Mouse (Mus musculus) T-cell, adult 2 months (primary cell): ENCODE results near the gene Mgat5b.
"Not testable (repeated sequence)": the region's sequence is repeated elsewhere in the genome, so short reads cannot be mapped to it uniquely, and the experiment has no call there.

ENCODE experiments used
- DNase-seq: peaks from one replicate; pipeline ENCODE4 v3.0.0; 2022; ENCODE audit warnings: low spot score

Mgat5b gene

DNA sequence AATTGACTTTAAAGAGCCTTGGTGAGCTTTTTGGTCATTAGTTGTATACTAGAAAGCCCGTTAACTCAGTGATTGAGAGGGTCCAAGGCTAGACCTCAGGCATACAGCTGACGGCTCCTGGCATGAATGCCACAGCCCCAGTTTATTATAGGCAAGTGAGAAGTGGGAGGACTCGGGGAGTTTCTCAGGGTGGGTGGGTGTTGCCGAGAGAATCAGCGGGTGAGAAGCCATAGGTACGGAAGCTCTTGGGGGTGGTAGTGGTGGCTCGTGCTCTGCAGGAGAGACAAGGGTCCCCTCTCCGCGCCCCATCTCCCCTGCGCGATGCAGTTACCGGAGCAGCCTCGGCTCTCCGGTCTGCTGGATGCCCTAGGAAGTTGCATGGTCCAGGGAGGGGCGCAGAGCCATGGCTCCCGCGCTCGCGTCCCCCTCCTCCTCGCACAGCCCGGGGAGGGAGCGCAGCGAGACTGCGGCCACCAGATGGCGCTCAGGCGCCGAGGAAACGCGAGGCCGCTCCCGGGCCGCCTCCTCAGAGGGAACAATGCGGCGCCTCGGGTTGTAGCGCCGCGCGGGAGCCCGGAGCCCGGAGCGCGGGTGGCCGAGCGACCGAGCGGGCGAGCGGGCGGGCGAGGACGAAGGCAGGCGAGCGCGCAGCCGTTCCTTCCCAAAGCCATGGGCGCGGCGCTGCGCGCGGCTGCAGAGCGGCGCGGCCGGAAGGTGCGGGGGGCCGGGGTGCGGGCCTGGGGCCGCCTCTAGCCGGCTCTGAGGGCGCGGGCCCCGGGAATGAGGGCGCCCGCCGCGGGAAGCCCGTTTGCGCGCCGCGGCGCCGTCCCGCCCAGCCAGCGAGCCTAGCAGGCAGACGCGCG, at the start of gene Mgat5b:
Gene Mgat5b, plus strand, starts transcription at position 541 of the 863 bp plus-strand sequence.
- peak; percentile 68 for DNase-seq

DNA sequence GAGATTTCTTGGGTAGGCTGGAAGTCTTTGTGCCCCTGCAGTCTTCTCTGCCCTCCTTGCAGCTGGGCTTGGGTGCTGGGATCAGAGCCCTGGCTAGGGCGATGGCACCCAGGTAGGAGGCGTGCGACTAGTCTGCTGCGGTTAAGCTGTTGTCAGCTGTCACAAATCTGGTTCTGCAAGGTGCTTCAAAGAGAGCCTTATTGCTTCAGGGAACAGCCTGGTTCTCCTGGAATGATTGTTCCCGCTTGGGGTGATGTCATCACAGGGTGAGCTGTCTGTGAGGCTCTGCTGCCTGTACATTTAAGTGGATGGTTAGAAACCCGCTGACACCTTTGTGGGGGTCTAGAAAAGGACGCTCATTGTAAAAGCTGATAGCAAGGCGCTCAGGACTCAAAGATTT, 49.4 kb upstream of the Mgat5b start:
- no peak for DNase-seq

DNA sequence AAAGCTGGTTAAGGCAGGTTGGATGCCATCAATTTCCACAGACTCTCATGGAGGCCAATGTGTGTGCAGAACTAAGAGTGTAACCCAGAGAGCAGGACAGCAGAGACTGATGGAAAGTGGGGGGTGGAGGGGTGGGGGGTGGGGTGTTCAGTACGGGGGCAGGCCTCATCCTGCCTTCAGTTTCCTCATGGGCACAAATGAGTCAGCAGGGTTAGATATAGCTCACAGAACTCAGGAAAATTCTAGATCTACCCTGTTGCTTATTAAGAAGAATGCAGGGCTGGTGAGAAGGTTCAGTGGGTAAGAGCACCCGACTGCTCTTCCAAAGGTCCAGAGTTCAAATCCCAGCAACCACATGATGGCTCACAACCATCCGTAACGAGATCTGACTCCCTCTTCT, 49.0 kb upstream of the Mgat5b start:
- no peak for DNase-seq

DNA sequence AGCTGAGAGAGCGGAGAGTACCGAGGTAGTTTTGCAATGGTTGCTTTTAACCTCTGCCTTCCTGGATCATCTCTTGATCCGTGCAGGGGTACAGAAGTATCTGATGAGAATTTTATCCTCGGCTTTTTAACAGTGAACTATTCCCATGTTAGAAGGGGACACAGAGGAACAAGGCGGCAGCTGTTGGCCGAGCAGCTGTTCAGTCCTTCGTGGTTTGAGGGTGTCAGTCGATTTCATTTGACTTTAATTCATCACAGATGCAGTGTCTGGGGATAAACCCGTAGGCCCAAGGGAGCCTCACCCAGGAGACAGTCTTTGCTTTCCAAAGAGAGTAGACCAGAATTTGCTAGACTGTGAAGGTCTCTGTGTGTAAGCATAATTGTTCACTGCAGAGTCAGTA, 47.1 kb upstream of the Mgat5b start:
- DNase-seq, result no peak

DNA sequence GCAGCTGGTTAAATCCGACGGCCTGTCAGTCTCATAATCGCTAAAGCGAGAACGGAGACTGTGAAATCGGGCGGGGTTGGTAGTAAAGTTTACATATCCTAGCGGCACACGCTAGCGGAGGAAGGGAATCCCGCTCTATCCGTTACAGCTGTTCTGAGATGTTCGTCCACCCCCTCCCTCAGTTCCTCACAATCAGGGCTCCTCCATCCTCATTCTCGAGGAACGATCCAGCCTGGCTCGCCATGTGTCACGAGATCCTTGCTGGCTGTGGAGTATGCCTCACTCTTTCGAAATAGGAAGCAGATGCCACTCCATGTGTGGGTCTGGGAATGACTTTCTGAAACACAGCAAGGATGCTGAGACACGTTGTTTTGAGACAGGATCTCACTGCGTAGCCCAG, 44.7 kb upstream of the Mgat5b start:
- no peak for DNase-seq

DNA sequence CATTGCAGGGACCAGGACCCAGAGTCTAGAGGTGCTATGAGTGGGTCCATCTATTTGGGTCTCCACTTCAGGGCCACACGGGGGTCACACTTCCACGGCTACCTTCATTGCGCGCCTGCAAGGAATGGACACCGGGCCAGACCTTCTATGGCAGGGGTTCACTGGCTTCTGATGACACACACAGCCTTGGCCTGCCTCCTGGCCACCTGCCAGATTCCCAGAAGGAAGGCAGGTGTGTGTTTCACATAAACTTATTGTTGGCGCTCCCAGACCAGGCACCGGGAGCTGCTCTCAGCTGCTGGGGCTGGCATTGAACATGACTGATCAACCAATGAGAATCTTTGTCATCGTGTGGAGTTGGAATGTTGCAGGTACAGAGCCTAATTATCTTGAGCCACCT, 40.2 kb upstream of the Mgat5b start:
- no peak for DNase-seq

DNA sequence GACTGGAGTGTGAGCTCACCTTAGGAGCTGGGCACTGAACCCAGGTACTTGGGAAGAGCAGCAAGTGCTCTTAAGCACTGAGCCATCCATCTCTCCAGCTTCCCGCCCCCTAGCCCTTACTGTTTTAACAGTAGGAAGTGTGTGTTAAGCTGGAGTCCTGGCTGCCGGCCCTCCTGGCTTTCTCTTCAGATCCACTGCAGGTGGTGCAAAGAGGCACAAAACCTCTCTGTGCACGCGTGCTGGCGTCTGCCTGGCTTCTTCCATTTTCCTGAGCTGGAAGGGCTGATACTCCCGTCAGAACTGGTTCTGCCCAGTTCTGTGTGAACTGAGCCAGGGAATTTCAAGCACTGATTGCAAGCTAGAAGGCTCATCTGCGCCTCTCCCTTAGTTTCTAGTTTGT, 37.8 kb upstream of the Mgat5b start:
- no peak for DNase-seq

DNA sequence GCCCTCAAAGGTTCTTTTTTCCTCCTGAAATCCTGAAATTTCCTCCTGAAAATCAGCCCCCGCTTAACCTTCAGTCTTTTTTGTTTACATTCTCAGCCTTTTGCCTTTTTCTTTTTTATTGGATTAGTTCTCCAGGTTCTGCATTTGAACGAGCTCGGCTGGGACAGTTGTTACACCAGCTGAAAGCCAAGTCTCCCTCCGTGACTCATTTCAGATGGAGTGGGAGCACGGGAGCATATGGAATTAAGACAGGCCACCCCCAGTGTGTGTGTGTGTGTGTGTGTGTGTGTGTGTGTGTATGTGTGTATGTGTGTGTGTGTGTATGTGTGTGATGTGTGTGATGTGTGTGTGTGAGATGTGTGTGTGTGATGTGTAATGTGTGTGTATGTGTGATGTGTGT, 37.2 kb upstream of the Mgat5b start:
- DNase-seq, result no peak

DNA sequence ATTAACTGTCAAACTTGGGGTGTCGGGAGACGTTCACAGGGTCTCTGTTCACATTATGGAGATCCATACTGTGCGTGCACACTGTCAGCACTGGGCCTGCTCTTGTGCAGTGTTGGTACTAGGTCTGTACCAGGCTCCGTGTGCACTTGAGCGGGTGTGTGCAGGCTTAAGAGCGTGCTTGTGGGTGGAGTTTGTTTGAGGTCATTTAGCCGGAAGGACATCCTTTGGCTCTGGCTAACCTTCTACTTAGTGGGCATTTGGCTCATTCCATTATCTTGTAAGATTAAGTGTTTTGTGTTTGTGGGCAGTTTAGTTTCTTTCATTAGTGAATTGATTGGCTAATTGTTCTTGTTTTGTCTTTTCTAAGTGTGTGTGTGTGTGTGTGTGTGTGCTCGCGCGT, 36.2 kb upstream of the Mgat5b start:
- DNase-seq, result no peak

DNA sequence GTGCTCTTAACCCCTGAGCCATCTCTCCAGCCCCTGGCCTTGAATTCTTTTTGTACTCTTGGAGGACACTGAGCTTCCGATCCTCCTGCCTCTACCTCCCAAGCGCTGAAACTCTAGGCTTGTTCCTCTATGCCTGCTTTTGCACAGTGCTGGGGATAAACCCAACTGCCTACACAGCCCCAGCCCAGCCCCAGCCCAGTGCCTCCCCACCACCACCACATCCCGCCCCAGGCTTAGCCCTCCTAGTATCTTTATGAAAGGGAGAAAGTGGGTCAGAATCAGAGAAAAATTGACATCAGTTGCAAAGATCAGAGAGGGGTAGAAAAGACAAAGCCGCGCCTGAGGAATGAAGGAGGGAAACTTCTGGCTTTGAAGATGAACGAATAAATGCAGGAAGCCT, 34.6 kb upstream of the Mgat5b start:
- DNase-seq, result no peak

DNA sequence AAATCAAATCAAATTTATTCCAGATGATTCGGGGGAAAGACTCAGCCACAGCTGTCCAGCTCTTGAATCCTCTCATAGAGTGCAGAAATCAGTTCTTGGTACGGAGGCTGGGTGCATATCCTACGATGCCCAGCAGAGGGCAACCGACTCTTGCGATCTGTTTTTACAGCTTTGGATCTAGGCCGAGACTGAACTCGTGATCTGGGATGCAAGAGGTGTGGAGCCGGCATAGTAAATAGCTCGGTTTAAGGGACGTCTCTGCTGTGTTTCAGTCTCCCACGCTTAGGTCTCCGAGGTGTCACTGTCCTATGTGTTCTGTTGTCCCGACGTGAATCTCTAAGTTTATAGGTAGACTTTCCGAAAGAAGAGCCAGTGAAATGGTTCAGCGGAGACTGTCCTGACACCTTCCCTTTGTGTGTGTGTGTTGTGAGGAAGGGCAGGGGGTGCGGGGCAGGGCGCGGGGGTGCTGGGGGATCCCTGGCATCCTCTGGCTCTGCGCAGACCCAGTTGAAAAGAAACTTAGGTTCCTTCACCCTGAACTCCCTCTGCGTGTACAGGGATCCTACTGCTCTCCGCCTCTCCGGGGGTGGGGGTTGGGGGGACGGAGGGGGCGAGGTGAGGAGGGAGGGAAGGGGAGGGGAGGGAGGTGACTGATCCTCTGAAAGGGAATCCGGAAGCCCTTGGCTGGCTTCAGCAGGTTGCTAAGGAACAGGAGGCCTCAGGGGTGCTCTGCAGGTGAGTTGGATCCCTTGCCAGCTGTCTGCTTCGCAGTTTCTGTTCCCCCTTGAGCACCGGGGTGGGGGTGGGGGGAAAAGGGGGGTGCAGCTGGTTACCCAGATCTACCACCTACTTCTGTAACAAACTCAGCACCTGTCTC, 33.1 kb upstream of the Mgat5b start:
- peak; percentile 69 for DNase-seq

DNA sequence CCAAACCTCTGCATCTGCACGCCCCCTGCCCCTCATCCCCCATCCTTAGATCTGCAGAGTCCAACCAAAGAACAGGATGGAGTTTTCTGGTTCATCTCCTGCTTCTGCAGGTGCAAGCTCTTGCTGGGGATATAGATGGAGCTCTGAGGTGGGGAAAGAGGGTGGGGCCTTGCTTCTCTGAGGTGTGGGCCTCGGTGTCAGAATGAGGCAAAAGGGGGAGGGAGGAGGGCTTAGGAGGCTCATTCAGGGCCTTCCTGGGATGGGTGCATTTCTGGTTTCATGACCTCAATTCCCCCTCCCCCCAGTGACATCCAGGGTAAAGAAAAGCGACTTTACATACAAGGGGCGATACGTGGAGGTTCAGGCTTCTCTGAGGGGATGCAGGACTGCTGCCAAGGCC, 31.5 kb upstream of the Mgat5b start:
- DNase-seq, result no peak

DNA sequence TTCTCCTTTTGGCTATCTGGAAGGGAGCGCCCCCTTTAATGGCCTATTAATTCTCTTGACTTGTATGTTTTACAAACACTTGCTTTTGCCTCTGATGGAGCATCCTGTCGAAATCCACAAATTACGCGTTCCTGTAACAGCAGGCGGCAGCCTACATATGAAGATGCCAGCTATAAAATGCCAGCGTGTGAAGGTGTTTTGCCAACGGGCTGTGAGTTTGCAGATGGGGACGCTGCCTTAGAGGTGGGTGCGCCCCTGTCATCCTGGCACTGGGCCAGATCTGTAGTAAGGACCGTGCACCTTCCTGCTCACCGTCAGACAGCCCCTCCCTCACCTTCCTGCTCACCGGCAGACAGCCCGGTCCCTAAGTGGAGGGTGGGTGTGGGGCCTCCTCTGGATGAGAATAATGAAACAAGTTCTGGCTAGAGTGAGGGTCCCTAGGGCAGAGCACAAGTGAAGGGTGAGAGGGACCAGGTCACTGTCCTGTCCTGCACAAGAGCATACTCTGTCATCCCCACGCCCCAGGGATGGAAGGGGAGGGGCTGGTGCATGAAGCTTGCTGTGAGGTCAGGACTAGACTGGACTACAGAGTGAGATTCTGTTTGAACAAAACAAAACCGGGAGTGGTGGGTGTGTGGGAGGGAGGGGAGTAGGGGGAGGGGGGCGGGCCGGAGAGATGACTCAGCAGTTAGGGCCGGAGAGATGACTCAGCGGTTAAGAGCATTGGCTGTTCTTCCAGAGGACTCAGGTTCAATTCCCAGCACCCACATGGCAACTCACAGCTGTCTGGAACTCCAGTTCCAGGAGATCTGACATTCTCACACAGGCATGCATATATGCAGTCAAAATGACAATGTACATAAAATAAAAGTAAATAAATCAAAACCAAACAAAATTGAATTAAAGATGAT, 24.9 kb upstream of the Mgat5b start:
- DNase-seq, result no peak

DNA sequence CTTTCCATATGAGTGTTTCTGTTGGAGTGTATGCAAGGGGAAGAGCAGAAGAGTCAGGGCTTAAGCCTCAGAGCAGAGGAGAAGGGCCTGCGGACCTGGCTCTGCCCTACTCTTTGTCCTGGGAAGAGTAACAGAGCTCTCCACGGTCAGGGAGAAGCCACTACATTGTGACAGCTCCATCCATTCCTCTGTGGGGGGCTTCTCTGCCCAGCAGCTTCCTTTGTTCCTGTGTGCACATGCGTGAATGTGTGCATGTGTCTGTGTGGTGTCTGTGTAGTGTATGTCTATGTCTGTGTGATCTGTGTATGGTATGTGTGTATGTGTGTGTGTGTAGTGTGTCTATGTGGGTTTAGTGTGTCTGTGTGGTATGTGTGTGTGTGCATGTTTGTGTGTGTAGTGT, 23.3 kb upstream of the Mgat5b start:
- no peak for DNase-seq

DNA sequence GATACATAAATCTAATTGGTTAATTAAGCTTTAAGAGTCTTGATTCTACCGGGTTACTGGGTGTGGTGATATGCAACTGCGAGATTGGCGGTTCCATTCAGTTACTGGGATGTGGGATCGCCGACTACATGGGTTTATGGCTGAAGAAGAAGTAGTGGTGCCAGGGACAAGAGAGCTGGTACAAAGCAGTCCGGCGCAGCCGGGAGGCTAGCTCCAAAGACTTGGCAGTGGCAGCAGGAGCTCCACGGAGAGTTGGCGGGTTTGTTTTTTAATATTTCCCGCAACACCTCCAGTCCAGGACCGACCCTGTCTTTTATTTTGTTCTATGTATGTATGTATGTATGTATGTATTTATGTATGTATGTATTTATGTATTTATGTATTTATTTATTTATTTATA, 19.4 kb upstream of the Mgat5b start:
- DNase-seq, result no peak

DNA sequence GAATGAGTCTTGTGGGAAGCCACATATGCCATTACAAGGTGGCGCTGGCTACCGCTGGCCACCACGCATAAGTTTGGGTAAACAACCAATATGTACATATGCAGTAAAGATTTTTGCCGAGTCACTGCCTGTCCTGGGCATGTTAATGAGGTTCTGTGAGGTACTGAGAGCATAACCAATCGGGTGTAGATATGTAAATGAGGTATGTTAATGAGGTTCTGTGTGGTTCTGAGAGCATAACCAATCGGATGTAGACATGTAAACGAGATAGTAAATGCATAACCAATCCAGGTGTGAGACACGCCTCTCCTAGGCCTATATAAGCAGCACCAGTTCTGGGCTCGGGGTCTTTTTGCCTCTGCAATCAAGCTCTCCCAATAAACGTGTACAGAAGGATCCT, 16.1 kb upstream of the Mgat5b start:
- DNase-seq, result not testable (repeated sequence)

DNA sequence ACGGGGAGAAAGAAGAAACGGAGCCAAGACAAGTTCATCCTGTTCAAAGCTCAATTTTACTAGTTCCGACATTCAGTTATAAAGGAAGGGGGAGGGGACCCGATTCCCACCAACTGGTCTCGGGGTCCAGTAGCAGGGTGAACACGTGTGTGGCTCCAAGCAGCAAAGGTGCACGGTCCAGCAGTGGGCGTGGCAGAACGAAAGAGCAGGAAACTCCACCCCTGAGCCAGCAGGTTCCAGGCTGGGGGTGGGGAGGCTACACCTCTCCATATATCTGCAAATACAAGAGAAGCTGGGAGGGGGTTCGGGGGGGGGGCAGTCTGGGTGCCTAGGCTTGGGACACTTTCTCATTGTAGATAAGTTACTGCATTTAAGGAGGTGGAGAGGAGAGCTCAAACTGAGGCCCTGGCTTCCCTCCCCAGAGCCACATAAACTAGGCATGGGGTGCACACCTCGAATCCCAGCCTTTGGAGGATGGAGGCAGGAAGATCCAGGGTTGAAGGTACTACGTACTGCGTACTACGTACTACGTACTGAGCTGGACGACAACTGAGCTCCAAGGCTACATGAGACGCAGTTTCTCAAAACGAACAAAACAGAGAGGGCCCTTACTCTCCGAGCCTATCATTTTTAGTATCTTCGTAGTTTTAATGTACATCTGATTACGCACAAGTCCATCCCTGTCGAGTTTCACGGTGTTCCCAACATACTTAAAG, 12.8 kb upstream of the Mgat5b start:
- no peak for DNase-seq

DNA sequence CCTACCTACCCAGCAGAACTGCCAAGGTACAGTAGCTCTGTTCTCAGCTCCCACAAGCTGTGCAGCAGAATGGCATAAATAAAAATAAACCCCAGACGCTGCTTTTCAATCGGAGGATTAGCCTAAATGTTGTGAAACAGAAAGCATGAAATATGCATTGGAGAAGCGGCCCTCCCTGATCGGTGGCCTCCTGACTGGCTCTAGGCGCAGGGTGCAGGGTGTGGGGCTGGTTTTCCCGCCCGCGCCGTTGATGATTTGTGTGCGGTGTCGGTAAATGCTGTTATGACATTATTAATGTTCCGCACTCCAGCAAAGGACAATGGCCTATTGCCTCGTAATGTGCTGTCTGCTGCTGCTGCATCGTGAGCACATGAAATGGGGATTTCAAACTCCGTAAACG, 5.1 kb upstream of the Mgat5b start:
- no peak for DNase-seq

DNA sequence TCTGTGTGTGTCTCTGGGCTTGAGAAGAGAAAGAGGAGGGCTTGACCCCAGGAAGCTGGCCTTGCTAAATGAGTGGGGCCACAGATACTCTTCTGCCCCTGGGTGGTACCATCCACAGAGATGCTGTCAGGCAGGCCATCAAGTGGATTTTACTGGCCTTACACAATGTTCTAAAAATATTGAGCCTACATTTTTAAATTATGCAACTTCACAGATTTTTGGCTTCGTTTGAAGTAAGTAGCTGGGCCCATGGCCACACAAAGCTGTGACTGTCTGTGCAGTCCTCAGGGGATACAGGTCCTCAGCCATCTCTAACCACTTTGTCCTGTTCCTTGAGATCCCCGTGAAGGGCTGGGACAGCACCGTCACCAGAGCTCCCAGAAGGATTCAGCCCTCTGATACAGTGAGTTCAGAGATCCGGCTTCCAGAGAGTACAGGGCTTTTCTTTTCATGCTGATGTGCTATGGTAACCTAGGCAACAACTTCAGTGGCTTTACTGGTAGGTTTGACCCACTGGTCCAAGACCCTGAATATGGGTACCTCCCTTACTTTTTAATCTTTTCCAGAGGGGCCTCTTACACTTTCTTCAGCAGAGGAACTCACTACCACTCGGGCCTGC, 4.3 kb upstream of the Mgat5b start:
- no peak for DNase-seq

DNA sequence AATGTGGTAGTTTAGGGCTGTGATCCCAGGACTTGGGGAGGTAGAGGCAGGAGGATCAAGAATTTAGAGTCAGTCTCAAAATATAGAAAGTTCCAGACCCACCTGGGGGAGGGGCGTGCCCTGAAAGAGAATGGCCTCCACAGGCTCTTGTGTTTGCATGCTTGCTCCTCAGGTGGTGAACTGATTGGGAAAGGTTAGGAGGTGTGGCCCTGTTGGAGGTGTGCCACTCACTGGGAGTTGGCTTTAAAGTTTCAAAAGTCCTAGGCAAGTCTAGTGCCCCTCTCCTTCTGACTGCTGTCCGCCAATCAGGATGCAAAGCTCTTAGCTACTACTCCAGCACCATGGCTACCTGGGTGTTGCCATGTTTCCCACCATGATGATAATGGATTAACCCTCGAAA, 3.4 kb upstream of the Mgat5b start:
- no peak for DNase-seq

DNA sequence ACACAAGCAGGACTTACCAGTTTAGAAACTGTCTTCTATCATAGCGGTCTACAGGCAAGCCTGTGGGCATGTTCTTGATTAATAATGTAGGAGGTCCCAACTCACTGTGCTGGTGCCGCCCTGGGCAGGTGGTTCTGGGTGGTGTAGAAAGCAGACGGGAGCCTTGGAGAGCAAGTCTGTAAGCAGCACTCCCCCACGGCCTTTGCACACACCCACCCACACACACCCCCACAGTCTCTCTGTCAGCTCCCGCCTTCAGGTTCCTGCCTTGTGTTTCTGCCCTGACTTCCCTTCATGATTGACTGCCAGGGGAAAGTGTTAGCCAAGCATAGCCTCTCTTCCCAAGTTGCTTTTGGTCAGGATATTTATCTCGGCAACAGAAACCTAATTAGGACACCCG, 1.3 kb upstream of the Mgat5b start:
- DNase-seq, result no peak
